Mouse (Mus musculus) lung, embryonic 15.5 days (tissue): Measurements from ENCODE around the gene Chst1. TPM values are rescaled to one million over a fixed set of nuclear protein-coding genes. Genes with fewer than 3 reads are reported as not detected.

Experiments used
- ATAC-seq: fragments of 200-750 bp; cut with Nextera tagmentation; 2 replicates; pipeline ENCODE4 v1.8.0; 2017; ENCODE audit warnings: moderate number of reproducible peaks, borderline replicate concordance; ENCODE audit not compliant: low FRiP score, low TSS enrichment; ENCODE audit errors: extremely low read depth
- H3K27ac ChIP-seq: fragments of 300-500 bp; sonication (generic); 2 replicates; pipeline ENCODE4 v1.5.1; 2015; ENCODE audit warnings: moderate library complexity, mild to moderate bottlenecking, inconsistent platforms
- H3K27me3 ChIP-seq: fragments of 300-500 bp; sonication (generic); 2 replicates; pipeline ENCODE4 v1.6.1; 2015; ENCODE audit warnings: inconsistent platforms
- H3K36me3 ChIP-seq: fragments of 300-500 bp; sonication (generic); 2 replicates; pipeline ENCODE4 v1.6.1; 2015; ENCODE audit warnings: inconsistent platforms
- H3K4me1 ChIP-seq: fragments of 300-500 bp; sonication (generic); 2 replicates; pipeline ENCODE4 v1.6.1; 2015; ENCODE audit warnings: inconsistent platforms
- H3K4me2 ChIP-seq: fragments of 300-500 bp; sonication (generic); 2 replicates; pipeline ENCODE4 v1.6.1; 2015; ENCODE audit warnings: inconsistent platforms, mild to moderate bottlenecking, moderate library complexity
- H3K4me3 ChIP-seq: fragments of 300-500 bp; sonication (generic); 2 replicates; pipeline ENCODE4 v1.5.1; 2015; ENCODE audit warnings: mild to moderate bottlenecking, inconsistent platforms
- H3K9ac ChIP-seq: fragments of 300-500 bp; sonication (generic); 2 replicates; pipeline ENCODE4 v1.6.1; 2015; ENCODE audit warnings: inconsistent platforms
- H3K9me3 ChIP-seq: fragments of 300-500 bp; sonication (generic); 2 replicates; pipeline ENCODE4 v1.6.1; 2016; ENCODE audit warnings: inconsistent platforms
- WGBS: fragments of 180-500 bp; shearing (Covaris S2); methylation state at CpG from one replicate; pipeline ENCODE4 v1.1.7; 2015; 5-methylcytosine and 5-hydroxymethylcytosine counted together
- polyA plus RNA-seq: library from polyadenylated mRNA; unstranded; fragments of >200 nt; fragmentation: Nextera tagmentation; extraction: Ambion mirVana; gene quantifications from 2 replicates; pipeline ENCODE4 v1.2.1, GENCODE M21; 2015

Chst1 gene
- polyA plus RNA-seq, 1 experiment from 2014 or later = 2.0 TPM

DNA sequence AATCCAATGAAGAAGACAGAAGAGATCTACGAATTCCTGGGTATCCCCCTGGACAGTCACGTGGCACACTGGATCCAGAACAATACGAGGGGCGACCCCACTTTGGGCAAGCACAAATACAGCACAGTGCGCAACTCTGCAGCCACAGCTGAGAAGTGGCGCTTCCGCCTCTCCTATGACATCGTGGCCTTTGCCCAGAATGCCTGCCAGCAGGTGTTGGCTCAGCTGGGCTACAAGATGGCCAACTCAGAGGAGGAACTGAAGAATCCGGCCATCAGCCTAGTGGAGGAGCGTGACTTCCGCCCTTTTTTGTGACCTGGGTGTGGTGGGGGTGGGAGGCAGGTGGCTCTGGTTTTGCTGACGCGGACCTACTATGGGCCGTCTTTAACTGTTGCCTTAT, 14.6 kb downstream of the Chst1 start:
- H3K9me3 ChIP-seq = no peaks in the 10 kb centered on the region
- H3K9ac ChIP-seq = no peak overlapping the region
- ATAC-seq = no peak
- 86% methylated on average over 14 of the region's 14 CpGs for WGBS
- H3K36me3 ChIP-seq = no peaks in the 10 kb centered on the region
- H3K27me3 ChIP-seq = no peaks in the 10 kb centered on the region
- no peak overlapping the region for H3K4me2 ChIP-seq
- H3K4me1 ChIP-seq = no peaks in the 10 kb centered on the region
- no peak overlapping the region for H3K4me3 ChIP-seq
- H3K27ac ChIP-seq = no peak overlapping the region

GRCm38 (mm10) chr2:92617077-92617756, 17.7 kb downstream of the Chst1 start:
- no peaks in the 10 kb centered on the region for H3K4me1 ChIP-seq
- H3K27me3 ChIP-seq = no peaks in the 10 kb centered on the region
- H3K4me3 ChIP-seq = no peak overlapping the region
- H3K36me3 ChIP-seq = no peaks in the 10 kb centered on the region
- no peak for ATAC-seq
- H3K4me2 ChIP-seq = no peak overlapping the region
- 61% methylated on average over 16 of the region's 16 CpGs for WGBS
- H3K9ac ChIP-seq = no peak overlapping the region
- no peak overlapping the region for H3K27ac ChIP-seq
- H3K9me3 ChIP-seq = no peaks in the 10 kb centered on the region

DNA sequence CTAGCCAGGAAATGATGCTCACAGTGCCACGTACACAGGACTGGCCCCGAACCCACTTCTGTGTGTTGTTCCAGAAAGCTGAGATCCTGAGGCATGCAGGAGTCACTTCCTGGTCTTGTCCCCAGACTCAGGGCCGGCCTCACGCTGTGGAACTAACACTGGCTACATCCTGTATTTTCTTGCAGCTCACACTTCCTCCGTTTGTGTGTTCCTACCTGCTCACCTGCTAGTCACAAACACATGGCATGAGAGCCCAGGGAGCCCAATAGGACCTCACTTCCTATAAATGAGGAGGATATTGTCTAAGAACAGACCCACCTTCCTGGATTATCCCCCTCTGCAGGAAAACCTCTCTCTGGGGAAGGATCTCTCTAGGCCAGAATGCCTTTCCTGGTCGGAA, 18.5 kb downstream of the Chst1 start:
- no peaks in the 10 kb centered on the region for H3K36me3 ChIP-seq
- no peak overlapping the region for H3K27ac ChIP-seq
- H3K9me3 ChIP-seq = no peaks in the 10 kb centered on the region
- no peak overlapping the region for H3K4me3 ChIP-seq
- no peaks in the 10 kb centered on the region for H3K4me1 ChIP-seq
- WGBS = 62% methylated on average over 6 of the region's 6 CpGs
- ATAC-seq = no peak
- no peak overlapping the region for H3K9ac ChIP-seq
- H3K4me2 ChIP-seq = no peak overlapping the region
- no peaks in the 10 kb centered on the region for H3K27me3 ChIP-seq

DNA sequence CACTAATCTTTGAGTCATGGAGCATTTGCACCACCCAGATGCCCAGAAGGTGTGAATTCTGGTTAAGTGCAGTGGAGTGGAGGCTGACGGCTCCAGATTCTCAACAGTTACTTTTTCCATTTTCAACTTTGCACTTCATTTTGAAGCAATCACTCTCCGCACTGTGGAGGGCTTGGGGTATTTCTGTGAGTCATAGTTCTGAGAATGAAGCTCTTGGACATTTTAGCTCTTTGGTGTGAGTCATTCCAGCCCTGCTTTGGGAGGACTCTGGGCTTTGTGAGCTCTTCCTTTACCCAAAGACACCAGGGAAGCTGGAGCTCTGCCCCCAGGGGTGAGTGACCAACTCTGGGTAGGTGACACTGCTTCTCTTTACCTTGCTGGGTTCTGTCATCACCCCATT, 28.1 kb downstream of the Chst1 start:
- Histone ChIP-seq H3K9me3 (no peaks in the 10 kb centered on the region), H3K27me3 (no peaks in the 10 kb centered on the region), H3K4me3 (no peak overlapping the region), H3K4me2 (no peak overlapping the region), H3K4me1 (no peaks in the 10 kb centered on the region), H3K27ac (no peak overlapping the region), H3K9ac (no peak overlapping the region), H3K36me3 (no peaks in the 10 kb centered on the region)
- WGBS = 41% methylated on average over 2 of the region's 2 CpGs
- no peak for ATAC-seq

- Histone ChIP-seq H3K36me3 (no peaks in the 10 kb centered on the region), H3K4me1 (no peaks in the 10 kb centered on the region), H3K27ac (no peak overlapping the region), H3K9ac (no peak overlapping the region), H3K9me3 (no peaks in the 10 kb centered on the region), H3K4me2 (no peak overlapping the region), H3K27me3 (no peaks in the 10 kb centered on the region), H3K4me3 (no peak overlapping the region)
- 90% methylated on average over 11 of the region's 11 CpGs for WGBS
- ATAC-seq = no peak
Measured at GRCm38 (mm10) chr2:92630799-92631198, 31.3 kb downstream of the Chst1 start.

DNA sequence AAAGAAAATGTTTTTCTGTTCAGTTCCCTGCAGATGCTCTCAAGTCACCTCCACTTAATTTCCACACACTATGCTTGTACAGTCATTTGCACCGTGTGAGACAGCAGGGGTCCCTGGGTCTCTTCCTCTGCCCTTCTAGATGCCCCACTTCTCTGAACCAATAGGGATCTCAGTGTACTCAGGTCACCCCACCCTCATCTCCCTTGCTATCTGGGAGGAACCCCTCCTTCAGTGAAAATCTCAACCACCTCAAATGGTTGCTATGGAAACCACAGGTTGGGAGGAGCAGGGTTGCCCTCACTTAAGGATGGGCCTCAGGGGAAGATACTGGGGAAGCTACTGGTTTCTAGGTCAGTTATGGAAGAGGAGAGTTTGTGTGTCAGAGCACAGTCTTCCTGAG, 32.5 kb downstream of the Chst1 start:
- Histone ChIP-seq H3K4me2 (no peak overlapping the region), H3K4me3 (no peak overlapping the region), H3K27ac (no peak overlapping the region), H3K9me3 (no peaks in the 10 kb centered on the region), H3K9ac (no peak overlapping the region), H3K36me3 (no peaks in the 10 kb centered on the region), H3K4me1 (no peaks in the 10 kb centered on the region), H3K27me3 (no peaks in the 10 kb centered on the region)
- WGBS = 48% methylated on average over 1 of the region's 1 CpGs
- ATAC-seq = no peak

DNA sequence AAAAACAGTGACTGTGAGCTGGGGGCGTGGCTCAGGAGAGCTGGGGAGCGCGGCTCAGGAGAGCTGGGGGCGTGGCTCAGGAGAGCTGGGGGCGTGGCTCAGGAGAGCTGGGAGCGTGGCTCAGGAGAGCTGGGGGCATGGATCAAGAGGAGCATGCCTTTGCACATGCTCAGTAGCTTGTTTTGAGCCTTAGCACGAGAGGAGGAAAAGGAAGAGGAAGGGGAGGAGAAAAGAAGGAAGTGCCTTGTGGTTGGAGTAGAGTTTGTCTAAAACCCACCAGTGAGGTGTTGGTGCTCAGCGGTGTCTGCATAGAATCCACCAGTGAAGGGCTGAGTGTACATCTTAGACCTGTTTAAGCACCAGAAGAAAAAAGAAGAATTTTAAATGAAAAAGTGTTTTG, 41.0 kb downstream of the Chst1 start:
- no peaks in the 10 kb centered on the region for H3K27me3 ChIP-seq
- peaks cover 7% of the 10 kb centered on the region for H3K4me1 ChIP-seq
- WGBS = 11% methylated on average over 8 of the region's 8 CpGs
- no peaks in the 10 kb centered on the region for H3K36me3 ChIP-seq
- no peak overlapping the region for H3K4me3 ChIP-seq
- H3K9me3 ChIP-seq = no peaks in the 10 kb centered on the region
- 0 out of 2 replicates have a peak overlapping the region, but pooled peaks have one; percentile 12 for H3K4me2 ChIP-seq
- no peak overlapping the region for H3K27ac ChIP-seq
- no peak overlapping the region for H3K9ac ChIP-seq
- 0 out of 2 replicates have a peak, but pooled peaks have one; percentile 58 for ATAC-seq

- no peak overlapping the region for H3K9ac ChIP-seq
- H3K36me3 ChIP-seq = no peaks in the 10 kb centered on the region
- 25% methylated on average over 7 of the region's 7 CpGs for WGBS
- H3K4me1 ChIP-seq = peaks cover 11% of the 10 kb centered on the region
- peak; percentile 52; the same call in 1 of the 2 replicates for ATAC-seq
- 0 out of 2 replicates have a peak overlapping the region, but pooled peaks have one; percentile 6 for H3K27ac ChIP-seq
- H3K4me2 ChIP-seq = no peak overlapping the region
- no peak overlapping the region for H3K4me3 ChIP-seq
- no peaks in the 10 kb centered on the region for H3K27me3 ChIP-seq
- H3K9me3 ChIP-seq = no peaks in the 10 kb centered on the region
Measured at GRCm38 (mm10) chr2:92645282-92646037, 46.0 kb downstream of the Chst1 start.

GRCm38 (mm10) chr2:92649154-92649801, 49.8 kb downstream of the Chst1 start:
- Histone ChIP-seq H3K27ac (no peak overlapping the region), H3K27me3 (no peaks in the 10 kb centered on the region), H3K9me3 (no peaks in the 10 kb centered on the region), H3K9ac (no peak overlapping the region), H3K4me2 (no peak overlapping the region), H3K4me3 (no peak overlapping the region), H3K36me3 (no peaks in the 10 kb centered on the region), H3K4me1 (peaks cover 11% of the 10 kb centered on the region)
- no peak for ATAC-seq
- 32% methylated on average over 5 of the region's 5 CpGs for WGBS

GRCm38 (mm10) chr2:92650428-92650827, 50.9 kb downstream of the Chst1 start:
- peaks cover 5% of the 10 kb centered on the region for H3K4me1 ChIP-seq
- no peak overlapping the region for H3K27ac ChIP-seq
- no peak overlapping the region for H3K4me3 ChIP-seq
- H3K9me3 ChIP-seq = no peaks in the 10 kb centered on the region
- H3K9ac ChIP-seq = no peak overlapping the region
- 38% methylated on average over 1 of the region's 1 CpGs for WGBS
- H3K27me3 ChIP-seq = no peaks in the 10 kb centered on the region
- no peaks in the 10 kb centered on the region for H3K36me3 ChIP-seq
- no peak overlapping the region for H3K4me2 ChIP-seq
- ATAC-seq = no peak

DNA sequence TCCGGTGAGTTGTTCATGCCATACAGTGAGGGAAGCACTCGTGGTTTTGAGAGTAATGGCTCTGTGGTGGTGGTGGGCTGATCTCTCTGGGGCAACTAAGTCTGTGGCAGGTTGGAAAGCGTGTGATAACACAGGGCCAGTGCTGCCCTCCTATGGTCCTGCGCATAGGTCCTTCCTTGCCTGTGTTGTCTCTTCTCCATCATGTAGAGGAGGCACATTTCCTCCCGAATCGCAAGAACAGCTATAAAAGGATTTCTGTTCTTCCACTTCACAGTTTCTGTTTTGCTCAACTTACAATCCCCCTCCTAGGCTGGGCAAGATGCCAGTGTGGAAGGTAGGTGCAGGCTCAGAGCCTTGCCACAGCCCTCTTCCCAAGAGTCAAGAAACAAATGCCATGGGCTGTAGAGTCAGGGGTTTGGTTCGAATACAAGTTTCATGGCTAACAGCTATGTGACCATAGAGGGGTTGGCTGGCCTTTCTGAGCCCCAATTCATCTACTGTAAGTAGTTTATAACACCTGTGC, 51.8 kb downstream of the Chst1 start:
- WGBS = 78% methylated on average over 7 of the region's 7 CpGs
- H3K9me3 ChIP-seq = no peaks in the 10 kb centered on the region
- no peak for ATAC-seq
- no peaks in the 10 kb centered on the region for H3K36me3 ChIP-seq
- H3K4me1 ChIP-seq = no peaks in the 10 kb centered on the region
- no peak overlapping the region for H3K27ac ChIP-seq
- no peak overlapping the region for H3K4me2 ChIP-seq
- no peak overlapping the region for H3K9ac ChIP-seq
- no peak overlapping the region for H3K4me3 ChIP-seq
- no peaks in the 10 kb centered on the region for H3K27me3 ChIP-seq

- Histone ChIP-seq H3K27ac (no peak overlapping the region), H3K27me3 (no peaks in the 10 kb centered on the region), H3K36me3 (no peaks in the 10 kb centered on the region), H3K4me3 (no peak overlapping the region), H3K4me2 (no peak overlapping the region), H3K4me1 (no peaks in the 10 kb centered on the region), H3K9ac (no peak overlapping the region), H3K9me3 (no peaks in the 10 kb centered on the region)
- no peak for ATAC-seq
- 65% methylated on average over 2 of the region's 2 CpGs for WGBS
Measured at GRCm38 (mm10) chr2:92657189-92657588, 57.7 kb downstream of the Chst1 start.
